Mouse (Mus musculus): ENCODE results near the gene Csmd2.

The Csmd2 gene

DNA sequence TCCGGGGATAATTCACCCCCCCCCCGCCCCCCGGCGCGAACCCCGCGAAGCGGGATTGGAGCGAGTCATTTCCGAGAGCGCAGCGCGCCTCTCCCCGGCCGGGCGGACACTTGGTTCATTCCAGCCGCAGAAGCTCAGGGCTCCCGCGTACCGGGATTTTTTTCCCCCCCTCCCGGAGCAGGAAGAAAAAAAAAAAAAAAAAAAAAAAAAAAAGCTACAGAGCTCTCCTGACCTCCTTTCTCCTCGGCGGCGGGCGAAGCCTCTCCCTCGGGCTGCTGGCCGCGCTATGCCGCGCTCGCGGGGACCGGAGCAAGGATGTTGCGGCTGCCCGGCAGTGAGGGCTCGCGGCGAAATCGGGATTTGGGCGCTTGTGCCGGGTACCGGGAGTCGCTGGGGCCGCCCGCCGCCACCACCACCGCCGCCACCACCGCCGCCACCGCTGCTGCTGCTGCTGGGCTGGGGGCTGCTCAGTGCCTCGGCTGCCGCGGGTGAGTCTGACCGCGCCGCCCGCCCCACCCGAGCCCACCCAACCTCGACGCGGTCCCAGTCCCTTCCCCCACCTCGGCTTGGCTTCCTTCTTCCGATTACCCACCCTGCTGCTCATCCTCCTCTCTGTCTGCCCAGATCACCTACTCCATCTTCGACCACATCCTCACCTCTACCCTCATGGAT lies at the start of gene Csmd2:
Gene Csmd2 (plus strand): TSS at position 74 of the 672 bp plus-strand sequence.
- no peak for DNase-seq (ENCODE audit: low read depth, low spot score)

DNA sequence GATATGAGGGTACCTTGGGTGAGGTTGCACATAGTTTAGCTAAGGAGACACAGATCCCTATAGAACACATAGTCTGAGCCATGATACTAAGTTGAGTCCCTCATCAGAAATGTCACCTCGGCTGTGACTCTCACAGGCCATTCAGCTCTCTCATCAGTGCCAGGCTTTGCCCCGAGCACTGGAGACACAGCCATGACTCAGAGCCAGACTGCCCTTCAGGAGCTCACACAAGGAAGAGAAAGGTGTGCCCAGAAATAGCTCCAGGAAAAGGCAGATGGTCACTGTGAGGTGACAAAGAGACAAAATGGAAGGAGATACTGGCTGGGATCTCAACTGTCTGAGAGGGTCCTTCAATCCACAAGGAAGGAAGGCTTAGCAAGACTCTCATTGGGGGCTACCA lies 40.0 kb upstream of the Csmd2 start:
- DNase-seq (ENCODE audit: low read depth, low spot score) = no peak

DNA sequence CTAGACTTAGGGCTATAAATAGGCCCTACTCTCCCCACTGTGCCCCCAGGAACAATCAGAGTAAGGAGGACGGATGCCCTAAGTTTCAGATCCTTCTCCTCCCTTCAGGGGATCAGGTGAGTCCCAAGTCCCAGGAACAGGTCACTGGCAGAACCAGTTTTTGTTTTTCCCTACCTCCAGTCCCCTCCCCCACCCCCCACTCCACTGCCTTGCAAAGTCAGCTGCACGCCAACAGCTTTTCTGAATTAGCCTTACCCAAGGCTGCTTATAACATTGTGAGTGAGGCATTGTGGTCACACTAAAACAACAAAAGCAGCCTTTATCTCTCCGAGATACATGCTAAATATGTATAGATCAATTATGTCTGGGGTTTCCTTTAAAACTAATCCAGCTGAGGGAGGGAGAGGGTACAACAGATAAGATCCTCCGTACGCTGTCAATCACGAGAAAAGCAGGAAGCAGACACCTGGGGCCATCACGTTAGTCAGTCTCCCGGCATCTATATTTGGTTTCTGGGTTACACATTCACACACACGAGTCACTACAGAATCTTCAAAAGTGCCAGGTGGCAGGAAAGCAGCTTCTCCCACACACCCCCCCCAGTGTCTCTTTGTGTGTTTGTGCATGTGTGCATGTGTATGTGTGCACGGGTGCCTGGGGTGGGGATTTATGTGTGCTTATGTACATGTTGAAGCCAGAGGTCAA lies 34.5 kb upstream of the Csmd2 start:
- peak; percentile 33 for DNase-seq (ENCODE audit: low read depth, low spot score)

DNA sequence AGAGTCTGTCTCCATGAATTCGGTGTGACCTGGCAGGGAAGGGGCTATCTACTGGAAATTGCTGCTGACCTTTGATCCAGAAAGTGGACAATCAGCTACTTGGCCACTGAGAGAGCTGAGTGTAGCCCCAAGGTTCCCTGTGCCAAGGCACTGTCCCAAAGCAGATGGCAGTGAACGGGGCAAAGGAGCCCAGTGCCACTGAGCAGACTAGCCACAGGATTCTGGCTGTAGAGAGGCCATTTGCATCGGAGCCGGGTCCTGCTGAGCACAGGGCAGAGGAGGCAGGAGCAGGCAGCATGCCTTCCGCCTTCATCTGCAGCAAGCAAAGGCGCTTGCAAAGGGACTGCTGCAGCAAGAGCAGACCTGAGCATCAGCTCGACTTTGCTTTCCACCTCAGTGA lies 18.6 kb upstream of the Csmd2 start:
- no peak for DNase-seq (ENCODE audit: low read depth, low spot score)

DNA sequence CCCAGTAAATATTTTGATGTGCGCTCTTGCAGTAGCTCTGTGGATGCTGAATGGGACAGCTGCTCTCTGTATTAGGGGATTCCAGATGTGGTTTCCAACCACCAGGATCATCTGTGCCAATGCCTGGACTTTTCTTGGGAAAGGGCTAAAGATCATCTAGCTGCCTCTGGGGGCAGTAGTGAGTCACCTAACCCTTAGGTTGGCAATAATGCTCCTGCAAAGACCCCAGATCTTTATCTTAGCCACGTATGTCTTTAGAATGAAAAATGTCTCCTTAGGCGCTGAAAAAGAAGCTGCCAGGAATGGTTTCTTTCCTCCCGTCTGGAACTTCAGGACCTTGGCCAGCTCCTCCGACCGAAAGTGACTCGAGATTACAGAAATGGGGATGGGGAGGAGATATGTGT lies 17.6 kb upstream of the Csmd2 start:
- peak; percentile 68 for DNase-seq (ENCODE audit: low read depth, low spot score)

DNA sequence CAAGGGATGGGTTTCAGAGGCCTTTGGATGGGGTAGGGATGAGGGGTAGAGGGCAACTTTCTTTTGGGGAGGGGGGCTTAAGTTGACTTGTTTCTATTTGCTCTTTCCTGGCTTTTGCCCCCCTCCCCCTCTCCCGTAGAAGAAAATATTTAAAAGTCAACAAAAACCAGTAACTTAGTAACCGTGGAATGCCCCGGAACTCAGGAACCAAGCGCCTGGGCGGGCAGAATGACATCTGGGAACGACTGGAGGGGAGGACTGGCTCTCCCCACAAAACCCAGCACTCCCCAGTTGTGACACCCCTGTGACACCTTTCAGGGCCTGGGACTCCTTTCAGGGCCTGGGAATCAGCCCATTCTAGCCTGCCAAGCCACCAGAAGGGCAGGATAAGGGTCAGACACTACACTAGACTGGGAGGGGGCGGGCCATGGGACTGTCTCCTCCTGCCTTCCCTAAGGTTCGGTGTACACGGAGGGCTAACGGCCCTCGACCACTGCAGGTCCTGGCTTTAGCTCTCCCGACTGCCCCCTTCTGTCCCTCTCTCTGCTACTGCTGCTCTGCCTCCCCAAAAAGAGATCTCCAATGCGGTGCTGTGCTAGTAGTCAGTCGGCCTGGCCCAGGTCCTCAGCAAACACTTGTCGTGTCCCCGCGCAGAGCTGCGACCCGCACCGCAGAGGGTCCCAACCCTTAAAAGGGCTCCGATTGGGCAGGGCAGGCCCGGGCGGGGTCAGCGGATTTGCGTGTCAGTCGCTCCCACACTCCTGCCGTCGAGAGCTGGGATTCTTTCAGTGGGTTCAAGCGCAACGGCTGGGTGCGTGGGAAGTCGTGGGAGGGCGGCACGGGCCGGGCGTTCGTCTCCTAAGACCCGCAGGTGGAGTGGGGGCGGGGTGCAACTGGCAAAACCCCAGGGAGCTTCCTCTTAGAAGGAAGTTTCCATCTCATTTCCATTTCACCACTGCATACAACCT lies 16.5 kb upstream of the Csmd2 start, which contains the start of gene CK137956:
Gene CK137956 (minus strand): TSS at position 51 of the 968 bp plus-strand sequence.
- no peak for DNase-seq (ENCODE audit: low read depth, low spot score)

DNA sequence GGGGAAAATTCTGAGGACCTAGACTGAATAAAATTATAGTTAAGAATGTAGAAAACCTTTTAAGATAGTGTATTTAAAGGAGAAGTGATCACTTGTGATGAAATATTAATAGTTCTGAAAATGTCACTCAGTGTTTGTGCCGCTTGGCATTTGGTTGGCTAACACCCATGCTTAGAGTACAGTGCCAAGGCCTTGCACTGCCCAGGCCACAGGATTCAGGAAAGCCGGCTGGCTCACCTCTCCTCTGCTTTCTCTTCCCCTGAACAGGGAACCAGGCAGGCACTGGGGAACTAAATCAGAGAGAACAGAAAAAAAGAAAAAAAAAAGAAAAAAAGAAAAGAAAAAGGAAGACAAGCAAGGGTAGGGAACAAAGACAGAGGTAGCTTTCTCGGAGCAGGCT lies 14.7 kb upstream of the Csmd2 start:
- DNase-seq (ENCODE audit: low read depth, low spot score) = no peak

DNA sequence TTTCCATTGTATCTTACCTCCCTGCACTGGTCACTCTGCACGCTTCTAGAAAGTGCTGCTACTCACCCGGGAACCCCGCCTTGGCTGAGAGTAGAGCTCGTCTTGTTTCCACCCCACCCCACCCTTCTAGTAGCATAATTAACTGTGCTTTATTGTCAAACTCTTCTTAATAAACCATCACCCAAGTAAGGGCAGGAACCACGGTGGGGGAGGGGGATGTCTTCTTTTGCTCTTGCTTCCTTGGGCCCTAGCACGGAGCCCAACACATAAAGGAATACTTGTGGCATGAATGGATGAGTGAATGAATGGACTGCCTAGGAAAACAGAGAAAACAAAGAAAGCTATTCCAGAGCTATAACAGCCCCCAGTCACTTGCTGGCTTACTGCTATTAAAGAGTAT lies 6.5 kb upstream of the Csmd2 start:
- no peak for DNase-seq (ENCODE audit: low read depth, low spot score)

DNA sequence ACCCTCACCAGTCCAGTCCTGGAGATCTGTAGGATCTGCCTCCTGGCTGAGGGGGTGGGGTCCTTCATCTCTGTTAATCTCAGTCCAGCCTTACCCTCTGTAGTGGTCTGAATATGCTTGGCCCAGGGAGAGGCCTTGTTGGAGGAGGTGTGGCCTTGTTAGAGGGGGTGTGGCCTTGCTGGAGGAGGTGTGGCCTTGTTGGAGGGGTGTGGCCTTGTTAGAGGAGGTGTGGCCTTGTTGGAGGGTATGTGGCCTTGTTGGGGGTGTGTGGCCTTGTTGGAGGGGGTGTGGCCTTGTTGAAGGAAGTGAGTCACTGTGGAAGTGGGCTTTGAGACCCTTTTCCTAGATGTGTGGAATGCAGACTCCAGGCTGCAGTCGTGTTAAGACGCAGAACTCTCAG lies 3.2 kb upstream of the Csmd2 start:
- DNase-seq (ENCODE audit: low read depth, low spot score) = no peak

DNA sequence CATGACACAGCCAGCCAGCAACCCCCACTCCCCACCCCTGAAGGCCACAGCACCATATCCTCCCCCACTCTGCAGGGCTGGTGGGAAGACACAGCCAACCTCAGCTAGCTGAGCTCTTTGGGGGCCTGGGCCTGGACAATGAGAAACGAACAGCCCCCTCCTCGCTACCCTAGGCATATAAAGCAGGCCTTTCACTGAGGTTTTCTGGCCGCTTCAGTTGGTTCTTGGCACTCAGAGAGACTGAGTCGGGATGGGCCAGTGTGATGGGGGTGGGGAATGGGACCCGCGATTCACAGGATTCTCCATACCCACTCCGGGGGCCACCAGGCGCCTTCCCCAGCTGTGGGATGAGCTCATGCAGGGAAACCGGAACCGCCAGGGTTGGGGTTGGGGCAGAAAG lies 1.8 kb upstream of the Csmd2 start:
- DNase-seq (ENCODE audit: low read depth, low spot score) = no peak

DNA sequence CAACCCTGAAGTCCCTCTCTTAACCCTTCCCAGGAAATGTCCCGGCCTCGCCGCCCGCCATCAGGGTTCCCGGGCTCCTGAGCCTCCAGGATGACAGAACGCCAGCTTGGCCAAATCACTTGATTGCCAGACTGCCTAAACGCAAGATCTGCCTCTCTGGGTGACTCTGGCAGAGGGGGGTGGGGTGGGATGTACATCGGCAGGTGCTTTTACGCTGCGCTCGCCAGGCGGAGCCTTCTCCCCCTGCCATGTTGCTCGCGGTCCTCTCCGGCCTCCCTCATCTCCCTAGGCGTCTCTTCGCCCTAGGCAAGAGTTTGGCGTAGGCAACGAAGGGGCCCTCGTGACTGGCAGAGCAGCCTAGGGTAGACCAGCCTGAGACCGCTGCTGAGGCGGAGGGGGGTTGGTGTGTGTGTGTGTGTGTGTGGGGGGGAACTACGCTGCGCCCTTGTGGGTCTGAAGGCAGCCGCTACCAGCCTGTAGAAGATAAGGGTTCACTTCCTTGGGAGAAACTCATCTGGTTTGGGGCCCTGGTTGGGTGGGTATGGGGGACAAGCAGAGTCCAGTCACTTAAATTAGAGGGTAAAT lies 1.1 kb upstream of the Csmd2 start:
- DNase-seq (ENCODE audit: low read depth, low spot score) = no peak

DNA sequence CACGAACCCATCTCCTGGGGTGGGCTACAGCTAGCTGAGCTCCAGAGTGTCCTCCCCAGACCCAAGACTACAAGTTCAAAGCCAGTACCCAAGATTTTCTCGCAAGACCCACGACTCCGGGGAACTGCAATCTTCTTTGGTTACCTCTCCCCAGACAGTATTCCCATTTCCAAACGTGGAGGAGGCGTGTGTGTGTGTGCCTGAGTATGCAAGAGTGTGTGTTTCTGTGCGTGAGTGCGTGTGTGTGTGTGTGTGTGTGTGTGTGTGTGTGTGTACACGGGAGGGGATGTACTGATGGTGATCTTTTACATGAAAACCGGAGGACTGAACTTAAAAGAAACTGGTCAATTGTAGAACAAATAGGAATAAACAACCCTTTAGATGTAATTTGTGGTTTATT lies 387 bp upstream of the Csmd2 start:
- no peak for DNase-seq (ENCODE audit: low read depth, low spot score)

DNA sequence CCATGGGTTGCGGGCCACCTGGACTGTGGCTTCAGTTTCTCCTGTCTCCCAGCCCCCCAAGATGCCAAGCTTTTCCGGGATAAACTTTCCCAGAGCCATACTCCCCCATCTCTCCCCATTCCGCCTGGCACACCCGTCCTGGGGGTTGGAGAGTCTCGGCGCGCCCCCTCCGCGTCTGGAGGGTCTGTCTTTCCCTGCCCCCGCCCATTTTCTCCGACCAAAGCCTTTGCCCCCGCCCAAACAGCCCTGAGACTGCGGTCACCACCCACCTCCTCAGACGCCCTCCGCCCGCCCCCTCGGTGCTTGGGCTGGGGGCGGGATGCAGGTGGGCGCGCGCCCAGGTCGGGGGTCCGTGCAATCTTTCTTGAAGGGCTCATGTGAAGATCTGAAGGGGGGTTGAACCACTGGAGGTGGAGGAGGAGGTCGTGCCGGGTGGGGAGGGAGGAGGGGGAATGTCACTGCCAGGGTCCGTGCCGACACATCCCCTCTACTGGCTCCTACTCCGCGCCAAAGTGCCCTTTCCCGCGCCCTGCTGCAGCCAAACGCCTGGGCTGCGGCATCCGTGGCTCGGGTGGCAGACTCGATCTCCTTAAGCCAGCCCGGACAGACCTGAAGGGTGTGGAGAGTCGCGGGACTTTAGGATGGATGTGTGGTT lies 996 bp downstream of the Csmd2 start:
- DNase-seq (ENCODE audit: low read depth, low spot score) = no peak

DNA sequence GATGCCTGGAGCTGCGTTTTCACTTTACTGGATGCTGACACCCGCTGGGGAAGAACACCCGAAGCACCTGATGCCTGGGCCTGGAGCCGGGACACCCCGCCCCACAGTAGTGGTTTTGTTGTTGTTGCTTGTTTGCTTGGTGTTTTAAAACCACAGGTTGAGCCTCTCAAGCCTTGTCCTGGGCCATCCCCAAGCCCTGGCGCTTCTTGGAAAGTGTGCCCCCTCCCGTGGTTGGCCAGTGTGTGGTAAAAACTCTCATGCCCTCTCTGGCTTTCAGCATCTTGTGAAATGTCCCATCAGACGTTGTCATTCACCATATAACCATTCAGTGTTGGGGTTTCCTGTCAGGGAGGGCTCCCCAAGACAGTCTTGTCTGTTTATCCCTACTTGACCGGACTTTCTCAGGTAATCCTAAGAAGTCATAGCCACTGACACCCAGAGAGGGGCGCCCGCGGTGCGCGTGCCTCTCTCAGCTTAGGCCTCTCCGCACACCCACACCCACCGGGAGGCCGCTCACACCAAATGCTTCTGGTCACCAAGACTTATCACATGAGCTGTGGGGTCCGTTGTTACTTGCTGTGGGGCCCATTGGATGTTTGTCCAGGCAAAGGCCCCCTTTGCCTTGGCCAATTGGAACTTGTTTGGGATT lies 1.8 kb downstream of the Csmd2 start:
- DNase-seq (ENCODE audit: low read depth, low spot score) = no peak

DNA sequence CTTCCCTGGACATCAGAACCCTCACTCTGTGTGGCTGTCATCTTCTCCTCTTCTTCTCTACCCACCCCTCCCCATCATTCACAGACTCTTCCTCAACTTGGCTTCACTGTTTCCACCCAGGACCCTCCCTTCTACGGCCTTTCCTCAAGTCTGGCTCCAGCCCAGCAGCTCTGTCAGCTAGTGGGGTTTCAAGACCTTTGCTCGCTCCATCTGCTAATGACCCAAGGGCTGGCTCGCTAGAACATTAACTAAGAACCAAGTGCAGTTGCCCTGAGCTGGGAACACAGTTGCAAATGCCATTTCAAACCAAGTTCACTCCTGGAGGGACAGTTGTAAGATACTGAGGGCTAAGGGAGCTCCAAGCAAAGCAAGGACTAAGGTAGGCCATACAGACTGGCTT lies 11.6 kb downstream of the Csmd2 start:
- DNase-seq (ENCODE audit: low read depth, low spot score) = no peak

DNA sequence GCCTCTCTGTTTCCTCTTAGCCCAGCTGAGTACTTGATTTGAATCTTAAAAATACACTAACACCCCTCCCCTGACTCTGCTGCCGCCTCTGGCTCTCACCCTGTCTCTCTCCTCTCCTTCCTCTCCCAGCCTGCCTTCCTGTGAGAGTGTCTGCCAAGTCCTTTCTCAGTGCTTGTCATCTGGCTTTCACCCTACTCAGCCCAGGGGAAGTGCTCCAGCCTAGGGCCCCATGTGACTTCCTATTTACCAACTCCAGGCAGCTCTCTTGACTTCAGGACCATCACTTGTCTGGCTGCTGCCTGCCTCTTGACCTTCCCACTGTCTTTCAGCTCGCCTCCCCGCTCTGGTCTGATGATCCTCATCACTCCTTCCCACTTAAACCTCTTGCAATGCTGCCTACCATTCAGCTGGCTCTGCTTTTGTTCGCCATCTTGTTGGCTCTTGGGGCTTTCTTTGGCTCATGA lies 15.0 kb downstream of the Csmd2 start:
- no peak for DNase-seq (ENCODE audit: low read depth, low spot score)

DNA sequence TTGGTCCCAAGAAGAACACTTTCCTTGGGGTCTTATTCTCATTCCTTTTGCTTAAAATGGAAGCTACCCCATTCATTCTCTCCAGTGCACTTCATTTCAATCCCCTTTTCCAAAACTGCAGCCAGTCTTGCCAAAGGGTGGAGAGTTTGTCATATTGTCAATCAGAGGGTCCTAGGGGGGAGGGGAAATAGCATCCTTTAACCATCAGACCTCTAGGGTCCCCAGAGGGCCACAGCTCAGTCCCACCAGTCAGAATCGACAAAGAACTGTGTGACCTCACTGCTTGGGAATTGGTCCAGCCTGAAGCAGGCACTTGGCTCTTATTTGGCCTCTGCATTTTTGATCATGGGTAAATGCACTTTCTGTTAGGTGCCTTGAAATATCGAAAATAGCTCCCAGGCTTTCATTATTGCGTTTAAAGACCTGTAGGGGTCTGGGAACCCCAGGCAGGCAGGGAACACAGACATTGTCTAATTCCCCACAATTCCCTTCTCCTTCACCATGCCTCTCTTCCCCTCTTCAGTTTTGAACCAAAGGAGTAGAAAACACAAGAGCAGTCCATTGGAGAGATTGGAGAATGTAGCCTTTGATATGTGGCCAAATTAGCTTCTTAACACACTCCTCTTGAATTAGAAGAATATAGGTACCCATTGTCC lies 17.3 kb downstream of the Csmd2 start:
- no peak for DNase-seq (ENCODE audit: low read depth, low spot score)

DNA sequence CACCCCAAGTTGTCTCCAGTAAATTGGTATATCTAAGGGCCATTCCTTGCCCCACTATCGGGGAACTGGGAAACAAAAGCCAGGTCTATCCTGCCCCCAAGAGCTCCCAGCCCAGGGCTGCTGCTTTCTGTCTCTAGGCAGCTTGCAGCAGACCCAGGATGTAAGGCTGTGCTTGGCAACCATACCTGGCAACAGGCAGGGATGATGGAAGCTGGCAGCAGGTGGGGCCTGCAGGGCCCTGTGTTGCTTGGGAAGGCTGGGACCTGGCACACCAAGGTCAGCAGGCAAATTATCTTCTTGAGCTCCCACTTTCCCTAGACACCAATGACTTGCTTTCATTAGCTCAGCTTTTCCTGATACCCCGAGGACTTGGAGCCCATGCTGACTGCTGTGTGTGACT lies 31.8 kb downstream of the Csmd2 start:
- DNase-seq (ENCODE audit: low read depth, low spot score) = no peak

DNA sequence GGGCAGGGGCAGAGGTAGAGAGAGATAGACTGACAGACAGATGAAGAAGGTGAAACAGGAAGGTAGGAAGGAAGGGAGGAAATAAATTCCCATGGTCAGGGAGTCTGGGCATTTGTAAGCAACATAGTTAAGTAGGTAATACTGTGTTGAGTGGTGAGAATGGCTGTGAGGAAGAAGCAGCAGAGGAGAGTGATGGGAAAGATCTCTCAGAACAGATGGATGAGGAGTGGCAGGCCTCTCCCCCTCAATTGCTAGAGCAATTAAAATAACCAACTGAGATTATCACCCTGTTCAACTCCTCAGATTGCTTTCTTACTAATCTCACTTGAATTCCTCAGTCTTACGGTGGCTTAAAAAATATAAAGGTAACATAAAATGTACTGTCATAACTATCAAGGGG lies 40.6 kb downstream of the Csmd2 start:
- DNase-seq (ENCODE audit: low read depth, low spot score) = no peak

DNA sequence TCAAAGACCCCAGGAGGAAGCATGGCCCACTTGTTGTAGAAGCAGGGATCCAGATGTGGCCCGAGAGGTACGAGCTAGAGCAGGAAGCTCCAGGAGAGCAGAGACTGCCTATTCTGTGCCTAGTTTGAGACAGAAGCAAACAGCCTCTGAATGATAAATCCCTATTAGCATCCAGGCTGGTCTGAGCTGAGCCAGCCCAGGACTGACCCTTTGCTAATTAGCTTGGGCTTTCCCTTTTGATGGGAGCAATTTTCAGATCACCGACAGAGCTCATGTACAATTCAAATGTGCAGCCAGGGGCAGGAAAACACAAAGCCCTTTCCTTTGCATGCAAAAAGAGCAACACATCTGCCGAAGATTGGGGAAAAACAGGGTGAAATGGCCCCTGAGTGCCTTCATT lies 54.2 kb downstream of the Csmd2 start:
- DNase-seq (ENCODE audit: low read depth, low spot score) = no peak
